Mouse (Mus musculus): Measurements from ENCODE around the gene Smpdl3b. TPM values are rescaled to one million over a fixed set of nuclear protein-coding genes. Genes with fewer than 3 reads are reported as not detected.
"Not testable (repeated sequence)": the region's sequence is repeated elsewhere in the genome, so short reads cannot be mapped to it uniquely, and the experiment has no call there.

The Smpdl3b gene
- total RNA-seq (2015; ENCODE audit: low replicate concordance) (2.5 TPM in 1 of 2 replicates, not detected in the other), total RNA-seq (2017; ENCODE audit: low replicate concordance) (not detected in 2 replicates)

DNA sequence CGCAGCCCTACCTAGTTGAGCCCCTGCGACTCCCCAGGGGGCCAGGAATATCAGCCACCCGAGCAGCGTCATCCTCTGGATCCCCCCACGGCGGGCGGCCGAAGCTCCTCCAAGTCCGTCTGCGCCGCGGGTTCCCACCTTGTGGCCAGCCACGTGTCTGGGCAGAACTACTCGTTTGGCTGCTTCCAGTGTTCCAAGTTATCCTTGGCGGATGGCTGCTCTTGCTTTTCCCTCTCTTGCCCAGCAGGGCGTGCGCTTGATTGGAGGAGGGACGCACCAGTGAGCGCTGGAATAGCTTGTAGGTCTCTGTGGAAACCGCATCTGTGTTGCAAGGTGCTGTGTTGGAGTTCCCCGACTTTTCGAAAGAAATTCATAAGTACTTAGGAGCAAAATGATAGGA lies at the start of gene Smpdl3b:
Gene Smpdl3b (minus strand): TSS at position 279 of the 400 bp plus-strand sequence.
- no peak for ATAC-seq (replicated peaks; ENCODE audit: low FRiP score, poor library complexity, severe bottlenecking)

DNA sequence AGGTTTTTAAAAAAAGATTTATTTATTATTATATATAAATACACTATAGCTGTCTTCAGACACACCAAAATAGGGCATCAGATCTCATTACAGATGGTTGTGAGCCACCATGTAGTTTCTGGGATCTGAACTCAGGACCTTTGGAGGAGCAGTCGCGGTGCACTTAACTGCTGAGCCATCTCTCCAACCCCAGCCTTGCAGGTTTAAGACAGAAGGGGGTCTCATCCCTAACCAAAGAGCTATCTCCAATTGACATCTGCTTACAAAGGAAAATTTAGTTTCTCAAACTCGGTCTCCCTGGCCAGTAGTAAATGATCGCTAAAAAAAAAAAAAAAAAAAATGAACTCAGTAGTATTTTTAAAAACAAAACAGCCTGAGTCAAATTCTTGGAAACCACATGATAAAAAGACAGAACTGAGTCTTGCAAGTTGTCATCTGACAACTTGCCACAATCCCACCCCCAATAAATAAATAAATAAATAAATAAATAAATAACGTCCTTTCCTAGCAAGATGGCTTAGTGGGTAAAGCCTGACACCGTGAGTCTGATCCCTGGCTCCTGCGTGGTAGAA lies 49.7 kb upstream of the Smpdl3b start:
- no peak for ATAC-seq (replicated peaks; ENCODE audit: low FRiP score, poor library complexity, severe bottlenecking)

DNA sequence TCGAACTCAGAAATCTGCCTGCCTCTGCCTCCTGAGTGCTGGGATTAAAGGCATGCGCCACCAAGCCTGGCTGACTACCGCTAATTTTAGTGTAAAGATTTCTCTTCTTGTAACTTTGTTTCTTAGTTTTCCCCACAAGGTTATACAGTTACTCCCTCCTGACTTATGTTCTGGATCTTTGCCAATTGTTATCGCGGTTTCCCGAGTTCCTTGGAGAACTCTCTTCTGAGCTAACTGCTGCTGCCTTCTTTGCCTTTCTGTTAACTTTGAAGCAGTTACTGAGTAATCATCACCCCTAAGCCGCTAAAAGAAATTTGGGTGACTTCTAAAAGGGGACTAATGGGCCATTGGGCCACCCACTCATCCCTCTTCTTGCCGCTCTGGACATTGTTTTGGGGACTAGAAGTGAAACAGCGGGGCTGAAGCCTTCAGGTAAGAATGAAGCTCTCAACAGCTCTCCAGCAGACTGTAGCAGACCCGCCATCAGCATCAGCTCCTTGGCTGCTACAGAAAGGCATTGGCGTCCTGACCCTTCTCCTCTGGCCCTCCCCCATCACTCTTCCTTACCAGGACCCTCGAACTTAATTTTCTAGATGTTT lies 48.6 kb upstream of the Smpdl3b start:
- peak; percentile 61 for ATAC-seq (replicated peaks; ENCODE audit: low FRiP score, poor library complexity, severe bottlenecking)

DNA sequence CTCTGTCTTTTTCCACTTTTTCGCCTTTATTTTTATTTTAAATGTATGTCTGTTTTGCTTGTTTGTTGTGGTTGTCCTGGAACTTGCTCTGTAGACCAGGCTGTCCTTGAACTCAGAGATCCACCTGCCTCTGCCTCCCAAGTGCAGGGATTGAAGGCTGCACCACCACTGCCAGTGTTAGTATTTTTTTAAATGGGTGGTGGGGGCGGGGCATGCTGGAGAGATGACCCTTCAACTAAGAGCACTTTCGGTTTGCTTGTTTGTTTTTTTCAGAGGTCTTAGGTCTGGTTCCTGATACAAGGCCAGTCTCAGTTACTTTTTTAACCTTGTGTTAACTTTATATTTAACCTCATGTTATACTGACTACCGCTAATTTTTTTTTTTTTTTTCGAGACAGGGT lies 48.1 kb upstream of the Smpdl3b start:
- ATAC-seq (replicated peaks; ENCODE audit: low FRiP score, poor library complexity, severe bottlenecking) = no peak

DNA sequence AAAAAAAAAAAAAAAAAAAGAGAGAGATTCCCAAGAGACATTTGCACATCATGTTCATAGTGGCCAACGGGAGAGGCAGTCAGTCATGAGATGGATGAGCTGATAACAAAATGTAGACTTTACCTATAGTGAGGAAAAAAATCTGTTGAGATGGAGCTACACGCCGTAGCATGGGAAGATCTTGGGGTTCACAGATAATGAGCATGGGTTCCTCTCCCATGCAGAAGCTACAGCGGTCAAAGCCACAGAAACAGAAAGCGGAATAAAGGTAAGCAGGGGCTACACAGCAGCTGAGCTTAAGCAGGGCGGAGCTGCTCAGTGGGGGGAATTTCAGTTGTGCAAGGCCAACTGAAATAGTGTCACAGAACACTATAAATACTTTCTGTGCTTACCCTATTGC lies 47.3 kb upstream of the Smpdl3b start:
- ATAC-seq (replicated peaks; ENCODE audit: low FRiP score, poor library complexity, severe bottlenecking) = no peak

DNA sequence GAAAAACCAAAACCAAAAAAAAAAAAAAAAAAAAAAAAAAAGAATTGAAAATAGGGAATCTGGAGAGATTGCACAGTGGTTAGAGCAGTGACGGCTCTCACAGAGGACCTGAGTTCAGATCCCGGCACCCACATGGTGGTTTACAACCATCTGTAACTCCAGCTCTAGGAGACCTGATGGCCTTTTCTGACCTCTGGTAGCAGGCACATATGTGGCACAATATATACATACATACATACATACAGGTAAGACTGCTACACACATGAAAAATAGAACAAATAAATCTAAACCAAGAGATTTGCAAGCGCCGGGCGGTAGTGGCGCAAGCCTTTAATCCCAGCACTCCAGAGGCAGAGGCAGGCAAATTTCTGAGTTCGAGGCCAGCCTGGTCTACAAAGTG lies 46.8 kb upstream of the Smpdl3b start:
- no peak for ATAC-seq (replicated peaks; ENCODE audit: low FRiP score, poor library complexity, severe bottlenecking)

DNA sequence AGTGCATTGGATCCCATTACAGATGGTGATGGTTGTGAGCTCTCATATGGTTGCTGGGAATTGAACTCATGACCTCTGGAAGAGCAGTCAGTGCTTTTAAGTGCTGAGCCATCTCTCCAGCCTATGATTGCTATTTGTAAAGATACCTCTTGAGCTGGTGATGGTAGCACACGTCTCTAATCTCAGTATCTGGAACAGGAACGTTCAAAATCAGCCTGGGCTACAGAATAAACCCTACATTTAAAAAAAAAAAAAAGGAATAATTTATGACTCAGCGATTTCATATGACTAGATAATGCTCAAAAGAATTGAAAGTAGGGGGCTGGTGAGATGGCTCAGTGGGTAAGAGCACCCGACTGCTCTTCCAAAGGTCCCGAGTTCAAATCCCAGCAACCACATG lies 46.2 kb upstream of the Smpdl3b start:
- ATAC-seq (replicated peaks; ENCODE audit: low FRiP score, poor library complexity, severe bottlenecking) = no peak

DNA sequence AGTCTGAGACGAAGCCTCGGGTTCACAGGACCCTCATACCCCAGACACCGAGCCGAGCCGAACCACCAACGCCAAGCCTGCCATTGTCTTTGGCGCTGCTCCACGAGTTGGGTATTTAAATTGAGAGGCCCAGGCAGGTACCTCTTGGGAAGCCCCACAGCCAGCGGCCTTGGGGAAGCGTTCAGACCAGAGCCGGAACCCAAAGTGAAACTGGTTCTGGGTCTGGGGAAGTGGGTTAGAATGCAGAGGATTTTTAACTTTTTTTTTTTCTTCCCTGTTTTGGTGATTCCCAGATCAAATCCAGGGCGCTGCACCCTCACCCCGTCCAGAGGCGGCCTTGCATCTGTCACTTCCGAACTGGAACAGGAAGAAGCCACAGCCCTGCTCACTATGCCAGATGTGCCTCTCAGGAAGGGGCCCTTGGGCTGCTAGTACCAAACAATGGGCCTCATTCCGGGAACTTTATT lies 45.2 kb upstream of the Smpdl3b start:
- ATAC-seq (replicated peaks; ENCODE audit: low FRiP score, poor library complexity, severe bottlenecking) = peak; percentile 50

DNA sequence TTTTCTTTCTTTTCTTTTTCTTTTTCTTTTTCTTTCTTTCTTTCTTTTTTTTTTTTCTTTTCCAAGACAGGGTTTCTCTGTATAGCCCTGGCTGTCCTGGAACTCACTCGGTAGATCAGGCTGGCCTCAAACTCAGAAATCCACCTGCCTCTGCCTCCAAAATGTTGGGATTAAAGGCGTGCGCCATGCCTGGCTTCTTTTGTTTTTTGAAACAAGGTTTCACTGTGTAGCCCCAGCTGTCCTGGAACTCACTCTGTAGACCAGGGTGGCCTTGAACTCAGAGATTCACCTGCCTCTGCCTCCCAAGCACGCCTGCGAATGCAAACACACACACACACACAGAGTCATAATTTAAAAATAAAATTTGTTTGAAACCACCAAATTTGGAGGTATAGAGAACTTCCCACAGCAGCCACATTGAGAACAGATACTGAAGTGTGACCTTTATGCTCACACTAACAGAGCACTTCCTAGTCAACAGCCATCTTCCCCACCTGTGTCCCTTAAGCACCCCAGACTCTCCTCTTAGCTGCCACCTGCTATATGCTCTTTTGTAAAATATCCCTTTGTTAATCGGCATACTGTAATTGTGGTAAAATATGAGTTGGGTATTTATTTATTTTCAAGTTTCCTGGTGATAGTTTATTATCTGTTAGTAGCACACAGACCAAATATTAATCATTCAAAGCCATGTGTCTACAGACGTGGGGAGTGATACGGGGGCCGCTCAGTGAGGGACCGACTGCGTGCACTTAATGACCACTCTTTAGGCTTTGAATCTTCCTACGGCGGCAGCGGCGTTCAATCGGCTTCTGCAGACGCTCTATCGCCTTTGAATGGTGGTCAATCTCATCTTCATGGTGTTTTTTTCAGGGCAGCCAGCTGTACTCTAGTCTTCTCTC lies 44.4 kb upstream of the Smpdl3b start:
- ATAC-seq (replicated peaks; ENCODE audit: low FRiP score, poor library complexity, severe bottlenecking) = peak; percentile 71

DNA sequence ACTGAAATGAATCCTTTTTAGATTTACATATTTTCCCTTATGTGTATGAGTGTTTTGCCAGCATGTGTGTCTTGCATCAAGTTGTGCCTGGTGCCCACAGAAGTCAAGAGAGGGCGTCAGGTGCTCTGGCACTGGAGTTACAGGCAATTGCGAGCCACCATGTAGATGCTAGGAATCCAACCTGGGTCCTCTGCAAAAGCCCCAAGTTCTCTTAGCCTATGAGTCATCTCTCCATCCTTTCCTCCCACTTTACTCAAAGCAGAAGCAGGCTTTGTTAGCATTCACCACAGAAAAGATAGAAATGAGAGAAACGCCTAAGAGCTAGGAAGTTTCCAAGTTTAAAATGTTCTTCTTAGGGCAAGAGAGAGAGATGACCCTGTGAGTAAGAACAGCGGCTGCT lies 42.8 kb upstream of the Smpdl3b start:
- ATAC-seq (replicated peaks; ENCODE audit: low FRiP score, poor library complexity, severe bottlenecking) = no peak

DNA sequence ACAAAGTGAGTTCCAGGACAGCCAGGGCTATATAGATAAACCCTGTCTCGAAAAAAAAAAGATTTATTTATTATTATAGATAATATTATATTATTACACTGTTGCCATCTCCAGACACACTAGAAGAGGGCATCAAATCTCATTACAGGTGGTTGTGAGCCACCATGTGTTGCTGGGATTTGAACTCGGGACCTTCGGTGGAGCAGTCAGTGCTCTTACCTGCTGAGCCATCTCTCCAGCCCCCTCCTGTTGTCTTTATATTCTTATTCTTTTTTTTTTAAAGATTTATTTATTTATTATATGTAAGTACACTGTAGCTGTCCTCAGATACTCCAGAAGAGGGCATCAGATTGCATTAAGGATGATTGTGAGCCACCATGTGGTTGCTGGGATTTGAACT lies 41.6 kb upstream of the Smpdl3b start:
- not testable (repeated sequence) for ATAC-seq (replicated peaks; ENCODE audit: low FRiP score, poor library complexity, severe bottlenecking)

DNA sequence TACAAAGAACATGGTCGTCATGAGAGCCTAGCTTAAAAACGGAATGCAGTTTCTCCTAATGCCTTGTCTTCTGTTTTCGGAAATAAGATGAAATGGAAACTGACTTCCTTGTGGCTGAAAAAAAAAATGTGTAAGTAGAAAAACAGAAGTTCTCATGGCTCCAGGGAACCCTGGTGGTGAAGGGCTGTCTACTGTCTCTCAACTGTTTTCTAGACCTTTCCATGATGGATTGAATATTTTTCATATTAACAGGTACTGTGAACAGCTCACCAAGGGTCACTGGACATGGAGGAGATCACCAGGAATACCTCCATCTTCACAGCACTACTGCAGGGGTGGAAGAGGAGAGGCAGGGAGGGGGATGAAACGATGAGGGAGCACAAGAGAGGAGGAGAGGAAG lies 41.0 kb upstream of the Smpdl3b start:
- ATAC-seq (replicated peaks; ENCODE audit: low FRiP score, poor library complexity, severe bottlenecking) = no peak

DNA sequence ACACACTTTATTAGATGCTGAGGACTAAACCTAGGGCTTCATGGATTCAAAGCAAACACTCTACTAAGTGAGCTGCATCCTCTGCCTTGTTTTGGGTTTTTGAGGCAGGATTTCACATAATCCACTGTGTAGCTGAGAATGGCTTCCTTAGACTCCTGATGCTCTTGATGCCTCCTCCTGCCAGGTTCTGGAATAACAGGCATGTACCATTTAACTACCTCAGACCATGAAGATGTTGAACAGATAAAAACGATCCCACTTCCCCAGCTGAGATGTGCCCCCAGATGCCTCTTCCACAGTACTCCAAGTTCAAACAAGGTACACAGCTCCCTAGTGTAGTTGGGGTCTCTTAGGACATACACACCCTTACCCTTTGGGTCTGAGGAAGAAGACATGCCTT lies 40.4 kb upstream of the Smpdl3b start:
- ATAC-seq (replicated peaks; ENCODE audit: low FRiP score, poor library complexity, severe bottlenecking) = no peak

DNA sequence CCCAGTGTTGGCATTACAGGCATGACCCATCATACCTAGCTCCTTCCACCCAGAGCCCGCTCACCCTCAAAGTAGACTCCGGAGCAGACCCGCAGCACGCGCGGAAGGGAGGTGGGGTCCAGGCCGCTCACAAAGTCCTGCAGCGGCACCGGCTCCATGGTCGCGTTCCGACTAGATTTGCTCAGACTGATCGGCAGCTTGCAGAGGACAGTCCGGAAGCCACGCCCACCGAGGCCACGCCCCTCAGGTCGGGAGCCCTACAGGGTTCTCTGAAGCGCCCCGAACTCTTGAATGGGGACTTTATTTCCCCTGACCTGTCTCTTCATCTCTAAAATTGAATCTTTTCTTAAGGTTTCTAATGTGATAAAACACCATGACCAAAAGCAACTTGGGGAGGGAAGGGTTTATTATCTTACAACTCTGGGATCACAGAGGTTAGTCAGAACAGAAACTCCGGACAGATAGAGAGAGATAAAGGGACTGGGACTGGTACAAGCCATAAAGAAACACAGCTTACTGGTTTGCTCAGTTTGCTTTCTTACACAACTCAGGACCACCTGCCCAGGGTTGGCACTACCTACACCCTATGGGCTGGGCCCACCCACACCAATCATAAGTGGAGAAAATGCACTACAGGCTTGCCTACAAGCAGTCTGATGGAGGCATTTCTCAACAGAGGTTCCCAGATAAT lies 39.3 kb upstream of the Smpdl3b start, which contains the start of gene Themis2:
Gene Themis2 (minus strand): TSS at position 192 of the 691 bp plus-strand sequence.
- peak; percentile 94 for ATAC-seq (replicated peaks; ENCODE audit: low FRiP score, poor library complexity, severe bottlenecking)

DNA sequence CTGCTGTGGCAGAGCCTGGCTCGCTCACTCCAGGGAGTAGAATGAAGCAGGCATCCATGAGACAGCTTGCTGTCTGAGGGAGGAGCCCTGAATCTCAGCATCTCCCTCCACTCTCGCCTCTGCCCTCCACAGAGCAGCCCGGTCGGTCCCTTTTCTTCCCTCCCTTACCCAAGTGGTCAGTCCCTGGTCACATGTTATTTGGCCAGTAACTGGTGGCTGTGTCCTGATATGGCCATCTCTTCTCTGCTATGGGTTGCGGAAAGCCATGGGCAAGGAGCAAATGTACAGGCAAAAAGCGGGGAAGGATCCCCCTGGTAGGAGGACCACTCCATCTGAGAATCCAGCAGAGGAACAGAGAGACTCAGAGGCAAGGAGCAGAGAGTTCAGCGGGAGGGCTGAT lies 38.1 kb upstream of the Smpdl3b start:
- no peak for ATAC-seq (replicated peaks; ENCODE audit: low FRiP score, poor library complexity, severe bottlenecking)

DNA sequence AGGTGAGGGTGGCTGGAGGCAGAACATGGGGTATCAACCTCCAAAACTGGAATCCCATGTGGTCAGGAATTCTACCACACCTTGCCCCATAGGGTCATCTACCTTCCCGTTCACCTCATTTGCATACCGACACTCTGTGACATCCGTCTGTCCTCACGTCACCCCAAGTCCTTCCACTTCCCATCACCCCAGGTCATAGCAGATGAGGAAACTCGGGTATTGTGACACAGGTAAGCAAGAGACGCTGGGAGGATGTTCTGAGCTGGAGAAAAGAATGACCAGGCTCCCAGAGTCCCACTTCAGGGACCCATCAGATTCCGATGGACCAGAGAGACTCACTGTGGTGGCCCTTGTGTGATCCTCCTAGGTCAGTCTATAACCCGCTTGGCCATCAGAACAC lies 37.7 kb upstream of the Smpdl3b start:
- no peak for ATAC-seq (replicated peaks; ENCODE audit: low FRiP score, poor library complexity, severe bottlenecking)

DNA sequence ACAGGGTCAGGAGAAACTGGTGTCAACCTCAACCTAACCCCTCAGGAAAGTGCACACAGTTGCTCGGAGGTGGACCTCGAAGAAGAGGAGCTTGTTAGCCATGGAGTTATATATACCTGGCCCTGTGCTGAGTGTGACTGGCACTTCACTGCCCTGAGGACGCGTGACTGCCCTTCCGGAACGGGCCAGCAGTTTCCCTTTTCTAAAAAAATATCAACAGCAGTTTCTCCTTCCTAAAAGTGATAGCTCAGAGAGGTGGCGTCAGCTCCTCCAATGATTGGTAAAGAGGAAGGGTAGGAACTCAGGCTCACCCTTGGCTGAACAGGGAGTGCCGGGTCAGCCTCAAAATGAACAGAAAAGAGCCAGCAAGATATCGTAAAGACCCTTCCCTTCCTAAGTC lies 37.0 kb upstream of the Smpdl3b start:
- ATAC-seq (replicated peaks; ENCODE audit: low FRiP score, poor library complexity, severe bottlenecking) = no peak

DNA sequence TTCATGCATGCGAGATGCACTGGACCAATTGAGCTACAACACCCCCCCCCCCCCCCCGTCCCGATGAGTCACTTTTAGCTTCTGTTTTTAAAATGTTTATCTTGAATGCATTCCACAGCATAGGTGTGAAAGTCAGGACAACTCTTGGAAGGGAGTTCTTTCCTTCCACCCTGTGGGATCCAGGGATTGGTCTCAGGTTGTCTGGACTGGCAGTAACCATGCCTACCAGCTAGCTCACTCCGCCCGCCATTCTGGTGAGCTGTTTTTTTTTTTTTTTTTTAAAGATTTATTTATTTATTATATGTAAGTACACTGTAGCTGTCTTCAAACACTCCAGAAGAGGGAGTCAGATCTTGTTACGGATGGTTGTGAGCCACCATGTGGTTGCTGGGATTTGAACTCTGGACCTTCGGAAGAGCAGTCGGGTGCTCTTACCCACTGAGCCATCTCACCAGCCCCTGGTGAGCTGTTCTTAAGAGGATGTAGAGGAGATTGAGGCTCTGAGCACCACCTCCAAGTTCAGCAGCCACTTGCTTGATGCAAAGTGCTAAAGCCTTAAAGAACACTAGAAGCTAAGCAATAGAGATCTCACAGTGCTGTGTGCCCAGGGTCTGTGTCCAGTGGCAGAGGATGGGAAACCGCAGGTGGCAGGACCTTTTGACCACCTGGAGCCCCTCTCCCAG lies 36.4 kb upstream of the Smpdl3b start:
- ATAC-seq (replicated peaks; ENCODE audit: low FRiP score, poor library complexity, severe bottlenecking) = not testable (repeated sequence)

DNA sequence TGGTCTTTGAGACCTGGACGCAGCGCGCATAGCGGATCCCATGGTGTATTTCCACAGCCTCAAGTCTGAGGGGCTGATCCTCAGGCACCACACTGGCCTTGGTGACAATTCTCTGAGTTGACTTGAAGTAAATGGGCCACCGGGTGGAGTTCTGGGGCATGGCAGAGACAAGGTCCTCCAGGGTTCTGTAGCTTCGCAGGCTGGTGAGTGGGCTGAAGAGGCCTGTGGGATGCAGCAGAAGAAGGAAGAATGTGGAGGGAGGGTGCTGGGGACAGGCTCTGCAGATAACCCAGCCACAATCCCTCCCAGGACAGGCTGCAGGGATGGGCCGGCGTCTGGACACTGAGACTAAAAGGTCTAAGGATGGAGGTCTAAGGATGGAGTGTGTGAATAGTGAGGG lies 32.7 kb upstream of the Smpdl3b start:
- ATAC-seq (replicated peaks; ENCODE audit: low FRiP score, poor library complexity, severe bottlenecking) = no peak

DNA sequence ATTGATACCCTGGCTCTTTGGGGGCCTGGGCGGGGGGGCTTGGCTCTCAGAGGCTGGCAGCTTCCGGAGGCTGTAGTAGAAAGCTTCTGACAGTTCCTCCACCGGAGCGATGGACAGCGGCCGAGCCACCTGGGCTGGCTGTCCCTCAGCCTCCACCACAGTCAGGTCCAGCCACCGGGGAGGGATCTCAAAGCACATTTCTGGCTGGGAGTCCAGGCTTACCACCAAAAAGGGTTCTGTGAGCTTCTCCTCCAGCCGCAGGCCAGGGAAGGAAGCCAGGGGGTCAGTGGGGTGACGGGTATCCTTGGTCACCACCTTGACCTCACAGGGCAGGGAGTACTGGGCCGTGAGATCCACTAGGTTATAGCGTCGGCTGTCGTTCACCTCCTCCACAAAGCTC lies 28.2 kb upstream of the Smpdl3b start:
- ATAC-seq (replicated peaks; ENCODE audit: low FRiP score, poor library complexity, severe bottlenecking) = no peak
